Mouse (Mus musculus) ES-E14 (cell line): Measurements from ENCODE around the gene Cyp4x1. TPM values are rescaled to one million over a fixed set of nuclear protein-coding genes. Genes with fewer than 3 reads are reported as not detected.

Experiments
- DNase-seq: peaks from one replicate; pipeline ENCODE4 v3.0.0-alpha.2; 2013; ENCODE audit warnings: low read depth, low spot score
- H3K27ac ChIP-seq: 2 replicates; pipeline ENCODE4 v1.5.1; 2012; ENCODE audit warnings: low read depth, mild to moderate bottlenecking, low read length, moderate library complexity, mixed read lengths; ENCODE audit not compliant: poor library complexity, insufficient read depth, severe bottlenecking
- H3K36me3 ChIP-seq: 2 replicates; pipeline ENCODE4 v1.6.1; 2012; ENCODE audit warnings: mild to moderate bottlenecking, low read length, moderate library complexity, mixed read lengths; ENCODE audit not compliant: control insufficient read depth, poor library complexity, insufficient read depth, severe bottlenecking
- H3K4me1 ChIP-seq, 2 experiments: fragments of 150-350 bp in 1 of 2; sonication (generic) in 1 of 2; 2 replicates each; pipeline ENCODE4 v1.6.1; 2012; ENCODE audit warnings: low read length in 2 of 2, mild to moderate bottlenecking in 1 of 2, mixed read lengths in 1 of 2; ENCODE audit not compliant: control insufficient read depth in 2 of 2, insufficient read depth in 2 of 2, poor library complexity in 1 of 2
- H3K4me3 ChIP-seq, 2 experiments: fragments of 150-350 bp in 1 of 2; sonication (generic) in 1 of 2; 2 replicates each; pipeline ENCODE4 v1.5.1; 2012; ENCODE audit warnings: low read length in 2 of 2, low read depth in 1 of 2, mild to moderate bottlenecking in 1 of 2, mixed read lengths in 1 of 2; ENCODE audit not compliant: insufficient read depth in 1 of 2, poor library complexity in 1 of 2, severe bottlenecking in 1 of 2
- H3K9ac ChIP-seq: 2 replicates; pipeline ENCODE4 v1.6.1; 2012; ENCODE audit warnings: low read depth, mild to moderate bottlenecking, low read length, mixed read lengths; ENCODE audit not compliant: poor library complexity, insufficient read depth, severe bottlenecking
- H3K9me3 ChIP-seq: fragments of 150-350 bp; sonication (generic); 2 replicates; pipeline ENCODE4 v1.6.1; 2012; ENCODE audit warnings: low read depth, mild to moderate bottlenecking, low read length; ENCODE audit not compliant: control insufficient read depth, insufficient read depth
- CHD2 ChIP-seq: IDR thresholded peaks from 2 replicates; pipeline ENCODE4 v1.6.1; 2014; ENCODE audit warnings: mild to moderate bottlenecking, low read depth, low read length, inconsistent platforms
- HCFC1 ChIP-seq: IDR thresholded peaks from 2 replicates; pipeline ENCODE4 v1.6.1; 2012; ENCODE audit warnings: low read length, inconsistent platforms, borderline replicate concordance; ENCODE audit not compliant: insufficient read depth
- MAFK ChIP-seq: IDR thresholded peaks from 2 replicates; pipeline ENCODE4 v1.6.1; 2014; ENCODE audit warnings: mild to moderate bottlenecking, low read depth, low read length, inconsistent platforms; ENCODE audit not compliant: insufficient read depth
- ZC3H11A ChIP-seq: IDR thresholded peaks from 2 replicates; pipeline ENCODE4 v1.6.1; 2012; ENCODE audit warnings: low read depth, mild to moderate bottlenecking, inconsistent platforms, low read length, borderline replicate concordance
- ZNF384 ChIP-seq: IDR thresholded peaks from 2 replicates; pipeline ENCODE4 v1.6.1; 2012; ENCODE audit warnings: low read depth, low read length, inconsistent platforms
- in situ Hi-C, 2 experiments: fragments of 600-800 bp; cut with MboI; formaldehyde crosslinking; loops; one replicate each; pipeline ENCODE4 v1.15.1; 2025; ENCODE audit warnings: low sequenced_read_pairs in 2 of 2, inconsistent platforms in 1 of 2; ENCODE audit not compliant: unreplicated experiment in 2 of 2
- total RNA-seq: library from RNA; depleted of rRNA; stranded (reverse); fragments of 300-350 nt; gene quantifications from 2 replicates; pipeline ENCODE4 v1.2.3, GENCODE M21; 2012

The Cyp4x1 gene
- total RNA-seq, 1 experiment, result 0.36 TPM

DNA sequence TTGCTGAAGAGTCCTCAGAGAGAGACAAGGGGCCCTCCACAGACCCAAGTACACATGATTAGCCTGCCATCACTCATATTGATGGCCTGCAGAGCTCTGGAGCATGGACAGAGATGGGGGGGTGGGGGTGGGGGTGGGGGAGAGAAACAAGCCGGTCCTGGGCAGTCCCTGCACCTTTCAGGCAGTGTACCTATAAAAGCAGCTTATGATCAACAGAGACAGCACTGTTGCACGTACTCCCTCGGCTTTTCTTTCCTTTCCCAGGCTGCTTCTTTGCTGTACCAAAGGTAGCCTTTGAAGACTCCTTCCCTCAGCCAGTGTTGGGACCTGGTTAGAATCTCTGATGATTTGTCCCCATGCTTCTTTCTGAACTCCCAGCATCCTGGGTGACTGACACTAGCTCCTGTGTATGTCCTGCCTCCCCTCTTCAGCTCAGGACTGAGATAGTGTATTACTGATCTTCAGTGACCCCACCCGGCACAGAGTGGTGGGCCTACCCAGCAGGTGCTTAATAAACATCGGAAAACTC lies 54.2 kb downstream of the Cyp4x1 start:
- in situ Hi-C loops, result no loop called here
- Histone ChIP-seq H3K4me1 (peaks cover 0 to 14% of the 10 kb centered on the region in 2 experiments; a peak in 1 of 4 replicates), H3K27ac (no peak overlapping the region), H3K9ac (no peak overlapping the region), H3K36me3 (no peaks in the 10 kb centered on the region), H3K9me3 (no peaks in the 10 kb centered on the region), H3K4me3 (no peak overlapping the region)
- DNase-seq, result no peak
- TF ChIP-seq HCFC1 (no peak), CHD2 (no peak), ZC3H11A (no peak), ZNF384 (no peak), MAFK (no peak)

DNA sequence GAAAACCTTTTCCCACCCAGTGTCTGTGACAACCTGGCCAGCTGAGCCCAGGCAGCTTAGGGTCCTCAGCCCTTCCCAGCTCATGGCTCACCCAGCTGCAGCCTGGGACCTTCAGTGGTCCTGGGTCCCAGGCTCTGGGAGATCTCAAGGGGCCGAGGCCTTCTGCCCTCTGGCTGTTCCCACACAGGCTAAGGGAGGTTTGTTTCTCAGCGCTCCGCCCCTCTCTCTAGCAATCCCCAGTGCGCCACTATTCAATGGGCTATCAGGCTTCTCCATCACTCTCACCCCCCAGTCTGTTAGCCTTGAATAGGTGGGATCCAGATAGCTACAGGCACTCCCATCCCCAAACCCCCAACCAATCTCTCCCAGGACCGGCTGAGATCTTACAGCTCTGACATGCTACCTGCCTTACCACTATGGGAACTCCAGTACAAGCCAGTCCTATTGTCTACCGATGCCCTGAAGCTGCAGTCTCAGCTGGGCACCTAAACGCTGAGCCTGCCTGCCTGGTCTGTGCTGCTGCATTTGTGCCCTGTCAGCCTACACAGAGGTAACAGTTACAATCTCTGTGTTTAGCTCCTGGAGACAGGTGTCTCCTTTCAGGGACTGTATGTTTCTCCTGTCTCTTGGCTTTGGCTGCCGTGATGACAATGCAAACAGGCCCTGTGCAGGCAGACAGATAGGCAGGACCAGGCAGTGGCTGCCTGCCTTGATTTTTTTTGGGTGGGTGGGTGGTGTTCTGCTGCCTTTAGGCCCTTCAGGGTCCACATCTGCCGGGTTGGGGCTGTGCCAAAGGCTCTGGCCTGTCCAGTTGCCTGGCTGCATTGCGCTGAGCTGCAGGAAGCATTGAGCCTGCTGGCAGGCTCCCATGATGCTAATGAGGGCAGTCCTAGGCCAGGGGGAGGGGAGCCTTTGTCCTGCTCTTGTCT lies 54.9 kb downstream of the Cyp4x1 start:
- TF ChIP-seq ZC3H11A (no peak), HCFC1 (no peak), ZNF384 (no peak), MAFK (no peak), CHD2 (no peak)
- H3K27ac ChIP-seq, result no peak overlapping the region
- no peak overlapping the region for H3K9ac ChIP-seq
- peaks cover 0 to 14% of the 10 kb centered on the region in 2 experiments; a peak in 1 of 4 replicates for H3K4me1 ChIP-seq
- no peak overlapping the region for H3K4me3 ChIP-seq
- no peak for DNase-seq
- H3K36me3 ChIP-seq, result no peaks in the 10 kb centered on the region
- in situ Hi-C loops, result no loop called here
- no peaks in the 10 kb centered on the region for H3K9me3 ChIP-seq

DNA sequence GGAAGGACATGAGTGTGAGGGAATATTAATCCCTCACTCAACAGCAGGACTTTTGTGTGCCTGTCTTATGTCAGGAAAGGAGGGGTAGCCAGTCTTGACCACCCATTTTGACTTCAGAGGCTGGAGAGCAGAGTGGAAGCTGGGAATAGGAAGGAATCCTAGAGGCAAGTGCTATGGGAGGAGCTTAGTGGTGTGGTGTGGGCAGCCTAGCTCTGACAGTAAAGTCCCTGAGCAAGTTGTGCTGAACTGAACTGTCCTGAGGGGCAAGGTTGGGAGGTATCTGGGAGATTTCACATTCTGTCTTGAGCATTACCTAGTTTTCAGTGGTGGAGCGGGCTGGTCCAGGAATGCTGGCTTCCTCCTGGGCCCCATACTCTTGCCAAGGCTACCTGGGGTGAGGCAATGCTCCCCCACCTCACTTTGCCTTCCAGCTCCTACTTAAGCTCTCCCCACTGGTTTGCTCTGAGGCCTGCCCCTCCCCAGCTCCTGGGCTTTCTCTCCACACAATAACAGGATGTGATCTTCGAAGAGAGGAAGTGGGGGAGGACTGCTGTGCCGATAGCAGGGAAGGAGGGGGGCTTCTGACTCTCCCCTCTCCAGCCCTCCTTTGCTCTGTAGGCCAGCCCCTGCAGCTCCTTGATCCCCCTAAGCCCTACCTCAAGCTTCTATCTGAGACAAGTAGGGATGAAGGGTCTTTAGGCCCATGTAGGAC lies 58.7 kb downstream of the Cyp4x1 start:
- no peaks in the 10 kb centered on the region for H3K36me3 ChIP-seq
- no peak overlapping the region for H3K27ac ChIP-seq
- H3K9ac ChIP-seq, result no peak overlapping the region
- no peaks in the 10 kb centered on the region for H3K9me3 ChIP-seq
- H3K4me3 ChIP-seq, result no peak overlapping the region
- DNase-seq, result no peak
- in situ Hi-C loops, result no loop called here
- TF ChIP-seq HCFC1 (no peak), ZC3H11A (no peak), CHD2 (no peak), ZNF384 (no peak), MAFK (no peak)
- peaks cover 0 to 14% of the 10 kb centered on the region in 2 experiments; a peak in 1 of 4 replicates for H3K4me1 ChIP-seq

DNA sequence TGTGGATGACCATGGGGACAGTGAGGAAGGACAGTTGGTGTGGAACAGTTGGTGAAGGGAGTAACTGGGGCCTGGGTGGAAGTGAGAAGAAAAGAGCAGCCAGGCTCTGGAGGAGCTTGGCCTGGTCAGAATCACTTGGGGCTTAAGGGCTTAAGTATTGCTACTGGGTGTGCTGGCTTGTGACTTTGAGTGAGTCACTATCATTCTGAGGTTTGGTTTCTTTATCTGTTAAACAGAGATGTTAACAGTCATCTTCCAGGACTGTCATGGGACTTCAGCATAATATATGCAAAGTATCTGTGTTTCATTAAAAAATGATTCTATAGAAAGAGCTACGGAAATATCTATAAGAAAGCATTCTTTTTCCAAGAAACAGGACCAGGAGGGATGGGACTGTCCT lies 59.3 kb downstream of the Cyp4x1 start:
- TF ChIP-seq HCFC1 (no peak), MAFK (no peak), ZNF384 (no peak), ZC3H11A (no peak), CHD2 (no peak)
- Histone ChIP-seq H3K27ac (no peak overlapping the region), H3K9me3 (no peaks in the 10 kb centered on the region), H3K4me1 (peaks cover 0 to 10% of the 10 kb centered on the region in 2 experiments; a peak in 1 of 4 replicates), H3K4me3 (no peak overlapping the region), H3K9ac (no peak overlapping the region), H3K36me3 (no peaks in the 10 kb centered on the region)
- in situ Hi-C loops, result loop anchor here (25.0 kb wide), 1 partner anchor 863 kb away; the partner anchor contains the start of gene Dmbx1 (in 2 of the 2)
- DNase-seq, result no peak
